Mouse (Mus musculus) CH12.LX (cell line): ENCODE data around the gene Cabp2. TPM values are rescaled to one million over a fixed set of nuclear protein-coding genes. Genes with fewer than 3 reads are reported as not detected.

ENCODE experiments used
- DNase-seq: peaks from one replicate; pipeline ENCODE4 v3.0.0-alpha.2; 2013; ENCODE audit errors: extremely low read depth
- H3K27ac ChIP-seq: 2 replicates; pipeline ENCODE4 v1.5.1; 2012; ENCODE audit warnings: low read depth, mild to moderate bottlenecking, control low read depth, moderate library complexity; ENCODE audit not compliant: insufficient read depth
- H3K27me3 ChIP-seq: replicated peaks from 2 replicates; pipeline ENCODE3; 2012; ENCODE audit warnings: inconsistent platforms
- H3K36me3 ChIP-seq, 2 experiments: replicated peaks in 1 of 2; 2 replicates each; pipeline versions ENCODE3 to v1.6.1; 2012; ENCODE audit warnings: inconsistent platforms in 1 of 2, low read length in 1 of 2, mild to moderate bottlenecking in 1 of 2, mixed read lengths in 1 of 2, moderate library complexity in 1 of 2; ENCODE audit not compliant: control insufficient read depth in 1 of 2, insufficient read depth in 1 of 2
- H3K4me1 ChIP-seq, 2 experiments: 2 replicates each; pipeline ENCODE4 v1.6.1; 2012; ENCODE audit warnings: inconsistent platforms in 1 of 2, moderate library complexity in 1 of 2; ENCODE audit not compliant: insufficient read depth in 2 of 2, control insufficient read depth in 1 of 2
- H3K4me2 ChIP-seq: 2 replicates; pipeline ENCODE4 v1.6.1; 2012; ENCODE audit warnings: low read depth, mild to moderate bottlenecking, control low read depth; ENCODE audit not compliant: poor library complexity, insufficient read depth, severe bottlenecking
- H3K4me3 ChIP-seq, 3 experiments: fragments of 150-350 bp in 1 of 3; sonication (generic) in 1 of 3; replicated peaks in 1 of 3; 2 replicates each; pipeline versions ENCODE3 to v1.5.1; 2011 to 2012; ENCODE audit warnings: low read depth in 2 of 3, low read length in 2 of 3, mild to moderate bottlenecking in 2 of 3, moderate library complexity in 2 of 3, control low read depth in 1 of 3, improper control_type of control experiment in 1 of 3, inconsistent platforms in 1 of 3, mixed read lengths in 1 of 3; ENCODE audit not compliant: poor library complexity in 1 of 3
- H3K79me2 ChIP-seq: replicated peaks from 2 replicates; pipeline ENCODE4 v1.6.1; 2012; ENCODE audit warnings: mild to moderate bottlenecking, moderate library complexity; ENCODE audit not compliant: control insufficient read depth, poor library complexity, insufficient read depth, severe bottlenecking; ENCODE audit errors: extremely low read depth
- H3K9ac ChIP-seq: 2 replicates; pipeline ENCODE4 v1.6.1; 2012; ENCODE audit warnings: low read depth, mild to moderate bottlenecking, control low read depth, moderate library complexity; ENCODE audit not compliant: insufficient read depth
- H3K9me3 ChIP-seq: replicated peaks from 2 replicates; pipeline ENCODE3; 2012; ENCODE audit warnings: low read length, inconsistent platforms, mixed read lengths
- CHD2 ChIP-seq: IDR thresholded peaks from 2 replicates; pipeline ENCODE4 v1.6.1; 2011; ENCODE audit warnings: low read length, improper control_type of control experiment
- CTCF ChIP-seq, 2 experiments: IDR thresholded peaks in 1 of 2; conservative IDR thresholded peaks in 1 of 2; 2 replicates each; pipeline ENCODE4 v1.5.1; 2011 to 2012; ENCODE audit warnings: low read depth in 2 of 2, low read length in 2 of 2, improper control_type of control experiment in 1 of 2, inconsistent platforms in 1 of 2, mild to moderate bottlenecking in 1 of 2, moderate library complexity in 1 of 2
- E2F4 ChIP-seq: IDR thresholded peaks from 2 replicates; pipeline ENCODE4 v1.6.1; 2011; ENCODE audit warnings: low read depth, low read length, improper control_type of control experiment; ENCODE audit not compliant: insufficient replicate concordance
- EP300 ChIP-seq: IDR thresholded peaks from 2 replicates; pipeline ENCODE4 v1.6.1; 2011; ENCODE audit warnings: low read length, improper control_type of control experiment
- GABPA ChIP-seq: IDR thresholded peaks from 2 replicates; pipeline ENCODE4 v1.6.1; 2012; ENCODE audit warnings: low read depth, low read length, improper control_type of control experiment, inconsistent platforms; ENCODE audit not compliant: insufficient replicate concordance
- JUN ChIP-seq: IDR thresholded peaks from 2 replicates; pipeline ENCODE4 v1.6.1; 2011; ENCODE audit warnings: low read depth, mild to moderate bottlenecking, low read length, improper control_type of control experiment, moderate library complexity; ENCODE audit not compliant: insufficient read depth
- MAFK ChIP-seq: IDR thresholded peaks from 2 replicates; pipeline ENCODE4 v1.6.1; 2011; ENCODE audit warnings: low read length, improper control_type of control experiment; ENCODE audit not compliant: insufficient replicate concordance
- MAX ChIP-seq: IDR thresholded peaks from 2 replicates; pipeline ENCODE4 v1.6.1; 2011; ENCODE audit warnings: low read length, improper control_type of control experiment
- MAZ ChIP-seq: IDR thresholded peaks from 2 replicates; pipeline ENCODE4 v1.6.1; 2012; ENCODE audit warnings: low read depth, mild to moderate bottlenecking, inconsistent platforms, low read length, improper control_type of control experiment, moderate library complexity
- MEF2A ChIP-seq: IDR thresholded peaks from 2 replicates; pipeline ENCODE4 v1.6.1; 2014; ENCODE audit warnings: low read depth, mild to moderate bottlenecking, inconsistent platforms, low read length, improper control_type of control experiment, borderline replicate concordance
- MXI1 ChIP-seq: IDR thresholded peaks from 2 replicates; pipeline ENCODE4 v1.6.1; 2011; ENCODE audit warnings: mild to moderate bottlenecking, low read depth, low read length, improper control_type of control experiment
- MYC ChIP-seq: IDR thresholded peaks from 2 replicates; pipeline ENCODE4 v1.6.1; 2011; ENCODE audit warnings: low read depth, mild to moderate bottlenecking, improper control_type of control experiment, low read length
- PAX5 ChIP-seq: IDR thresholded peaks from 2 replicates; pipeline ENCODE4 v1.6.1; 2012; ENCODE audit warnings: low read length, inconsistent platforms, mixed read lengths
- POLR2A ChIP-seq: IDR thresholded peaks from 2 replicates; pipeline ENCODE4 v1.6.1; 2011; ENCODE audit warnings: low read depth, mild to moderate bottlenecking, improper control_type of control experiment, low read length
- RCOR1 ChIP-seq: conservative IDR thresholded peaks from 2 replicates; pipeline ENCODE4 v1.6.1; 2012; ENCODE audit warnings: low read depth, mild to moderate bottlenecking, inconsistent platforms, low read length, improper control_type of control experiment
- SIN3A ChIP-seq: IDR thresholded peaks from 2 replicates; pipeline ENCODE4 v1.6.1; 2012; ENCODE audit warnings: low read length, improper control_type of control experiment, inconsistent platforms
- TBP ChIP-seq: conservative IDR thresholded peaks from 2 replicates; pipeline ENCODE4 v1.6.1; 2011; ENCODE audit warnings: low read depth, low read length, improper control_type of control experiment
- UBTF ChIP-seq: IDR thresholded peaks from 2 replicates; pipeline ENCODE4 v1.6.1; 2012; ENCODE audit warnings: low read depth, mild to moderate bottlenecking, inconsistent platforms, low read length, improper control_type of control experiment, moderate library complexity
- USF1 ChIP-seq: IDR thresholded peaks from 2 replicates; pipeline ENCODE4 v1.6.1; 2014; ENCODE audit warnings: low read depth, mild to moderate bottlenecking, inconsistent platforms, low read length, improper control_type of control experiment
- ZC3H11A ChIP-seq: IDR thresholded peaks from 2 replicates; pipeline ENCODE4 v1.6.1; 2012; ENCODE audit warnings: low read depth, mild to moderate bottlenecking, inconsistent platforms, low read length, improper control_type of control experiment
- ZKSCAN1 ChIP-seq: IDR thresholded peaks from 2 replicates; pipeline ENCODE4 v1.6.1; 2012; ENCODE audit warnings: low read depth, inconsistent platforms, low read length, improper control_type of control experiment, borderline replicate concordance
- ZMIZ1 ChIP-seq: IDR thresholded peaks from 2 replicates; pipeline ENCODE4 v1.6.1; 2012; ENCODE audit warnings: low read depth, mild to moderate bottlenecking, inconsistent platforms, low read length, improper control_type of control experiment
- ZNF384 ChIP-seq: IDR thresholded peaks from 2 replicates; pipeline ENCODE4 v1.6.1; 2012; ENCODE audit warnings: low read depth, low read length, improper control_type of control experiment, inconsistent platforms
- dilution Hi-C: fragments of 300-500 bp; cut with MboI; formaldehyde crosslinking; loops from 2 replicates; pipeline ENCODE4 v1.14.3; 2020; ENCODE audit warnings: low sequenced_read_pairs; ENCODE audit not compliant: extremely low pct_unique_long_range_greater_than_20kb, extremely low pct_ligation_motif_present
- in situ Hi-C: fragments of 300-500 bp; cut with MboI; formaldehyde crosslinking; loops from 3 replicates; pipeline ENCODE4 v1.14.3; 2019; ENCODE audit warnings: low sequenced_read_pairs, low pct_ligation_motif_present, low pct_unique_long_range_greater_than_20kb, mixed read lengths
- polyA plus RNA-seq: library from polyadenylated mRNA; unstranded; fragments of >175 nt; gene quantifications from 2 replicates; pipeline ENCODE4 v1.2.1, GENCODE M21; 2012; ENCODE audit warnings: low read depth; ENCODE audit not compliant: insufficient read length
- total RNA-seq, 2 experiments: library from RNA; depleted of rRNA; stranded (reverse); fragments of 300-350 nt in 1 of 2; fragments of >200 nt in 1 of 2; gene quantifications; 2 replicates each; pipeline ENCODE4 v1.2.3; 2012 to 2014

Gene Cabp2
- total and polyA plus RNA-seq, 3 experiments: not detected

DNA sequence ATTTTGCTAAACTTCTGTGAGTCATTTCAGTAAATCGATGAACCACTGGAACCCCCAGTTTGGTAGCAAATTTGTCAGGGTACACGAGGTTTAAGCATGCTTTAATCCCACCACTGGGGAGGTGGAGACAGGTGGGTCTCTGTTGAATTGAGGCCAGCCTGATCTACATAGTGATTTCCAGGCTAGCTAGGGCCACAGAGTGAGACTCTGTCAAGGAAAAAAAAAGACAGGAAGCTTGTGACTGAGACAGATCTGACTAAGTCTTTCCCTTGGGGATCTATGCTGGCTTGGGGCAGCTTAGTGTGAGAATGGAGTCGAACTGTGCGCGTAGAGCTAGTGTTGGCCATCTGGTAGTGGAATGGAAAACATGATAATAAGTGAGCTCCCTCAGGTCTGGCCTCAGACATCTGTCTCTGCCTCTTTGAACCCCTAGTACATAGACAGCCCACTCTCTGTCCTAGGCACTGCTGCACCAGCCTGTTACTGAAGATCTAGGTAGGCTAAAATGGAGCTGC is 28.8 kb upstream of the Cabp2 start (continued):
- TF ChIP-seq MEF2A: 0 out of 2 replicates have a peak, but pooled peaks have one; percentile 68
- 0 out of 2 replicates have a peak, but pooled peaks have one; percentile 57 for TF ChIP-seq MAZ
- TF ChIP-seq POLR2A: no peak
- no peak for TF ChIP-seq ZC3H11A
- peak; percentile 58; the same call in 1 of the 2 replicates for TF ChIP-seq MAX
- TF ChIP-seq UBTF: no peak

DNA sequence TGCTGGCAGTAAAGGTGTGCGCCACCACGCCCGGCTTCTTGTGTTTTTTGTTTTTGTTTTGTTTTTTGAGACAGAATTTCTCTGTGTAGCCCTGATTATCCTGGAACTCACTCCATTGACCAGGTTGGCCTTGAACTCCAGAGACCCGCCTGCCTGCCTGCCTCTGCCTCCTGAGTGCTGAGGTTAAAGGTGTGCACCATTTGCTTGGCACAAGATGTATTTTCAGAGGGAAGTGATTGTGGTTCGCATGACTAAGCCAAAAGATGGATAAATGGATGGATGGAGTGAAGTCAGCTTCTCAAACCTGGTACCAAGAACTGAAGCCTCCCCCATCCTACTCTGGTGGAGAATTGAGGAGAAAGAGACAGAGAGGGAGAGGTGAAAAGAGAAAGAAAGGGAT is 26.8 kb upstream of the Cabp2 start:
- Histone ChIP-seq H3K9ac (no peak overlapping the region), H3K79me2 (no peaks in the 10 kb centered on the region), H3K27ac (no peak overlapping the region), H3K9me3 (peaks cover 2% of the 10 kb centered on the region), H3K36me3 (no peaks in the 10 kb centered on the region), H3K4me1 (peaks cover 24 to 47% of the 10 kb centered on the region in 2 experiments), H3K27me3 (no peaks in the 10 kb centered on the region), H3K4me2 (no peak overlapping the region), H3K4me3 (no peak overlapping the region)
- DNase-seq: no peak
- dilution Hi-C loops: no loop called here
- no peak for TF ChIP-seq ZC3H11A
- no peak for TF ChIP-seq CHD2
- TF ChIP-seq ZMIZ1: no peak
- TF ChIP-seq TBP: no peak
- in situ Hi-C loops: loop anchor here (5.0 kb wide), 2 partner anchors 33 to 37 kb away; no protein-coding TSS in a partner anchor

DNA sequence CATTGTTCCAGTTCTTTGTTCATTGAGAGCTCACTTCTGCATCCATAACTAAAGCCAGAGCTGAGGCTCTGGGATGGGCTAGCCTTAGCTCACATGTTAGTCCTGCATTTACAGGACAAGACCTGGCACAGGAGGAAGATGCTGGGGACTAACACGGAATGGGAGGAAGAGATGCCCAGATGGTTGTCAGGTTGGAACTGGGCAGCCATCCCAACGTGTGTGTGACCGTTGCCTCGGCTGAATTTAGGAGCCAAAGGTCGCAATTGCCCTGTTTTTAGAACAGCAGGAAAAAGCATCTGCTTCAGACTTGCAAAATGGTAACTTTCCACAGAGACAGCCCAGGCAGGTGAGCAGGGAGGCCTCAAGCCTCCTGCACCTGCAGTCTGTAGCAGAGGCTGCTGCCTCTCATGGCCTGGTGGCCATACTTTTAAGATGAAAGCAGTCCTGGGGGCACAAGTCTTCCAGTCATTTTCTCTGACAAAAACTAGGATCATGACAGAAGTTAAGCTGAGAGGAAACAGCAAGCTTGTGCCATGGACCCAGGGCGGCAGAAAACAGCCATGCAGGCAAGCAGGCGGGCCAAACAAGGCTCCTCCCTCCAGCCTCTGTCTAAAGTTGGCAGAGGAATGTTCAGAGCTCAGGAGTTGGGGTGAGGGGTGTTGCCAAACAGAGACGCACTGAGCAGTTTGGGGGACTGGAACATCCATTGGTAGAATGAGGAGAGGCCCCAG is 26.0 kb upstream of the Cabp2 start:
- Histone ChIP-seq H3K9me3 (peaks cover 2% of the 10 kb centered on the region), H3K36me3 (no peaks in the 10 kb centered on the region), H3K27me3 (no peaks in the 10 kb centered on the region), H3K4me2 (no peak overlapping the region), H3K79me2 (no peaks in the 10 kb centered on the region), H3K4me3 (no peak overlapping the region), H3K4me1 (peaks cover 24 to 47% of the 10 kb centered on the region in 2 experiments), H3K27ac (no peak overlapping the region), H3K9ac (no peak overlapping the region)
- TF ChIP-seq JUN (no peak), ZKSCAN1 (no peak), ZC3H11A (no peak), USF1 (no peak), ZMIZ1 (no peak), E2F4 (no peak), GABPA (no peak), RCOR1 (no peak), MAFK (no peak), CTCF (conservative IDR thresholded peaks at IDR 0.05 in 1 of 2, IDR thresholded peaks at IDR 0.05 in 1 of 2; ENCODE audit: low read depth in 2 of 2, low read length in 2 of 2) (no peak), MYC (no peak), SIN3A (no peak), ZNF384 (no peak), MAX (no peak), PAX5 (no peak), MXI1 (no peak), EP300 (no peak), UBTF (no peak)
- no peak for DNase-seq
- dilution Hi-C loops: no loop called here
- in situ Hi-C loops: no loop called here
